Mouse (Mus musculus): ENCODE data around the gene Arhgap9. TPM values are rescaled to one million over a fixed set of nuclear protein-coding genes. Genes with fewer than 3 reads are reported as not detected.
"Not testable (repeated sequence)": the region's sequence is repeated elsewhere in the genome, so short reads cannot be mapped to it uniquely, and the experiment has no call there.

Gene Arhgap9
- total and polyA plus RNA-seq, 3 experiments: 2.3 to 4.8 (median 2.4) TPM

DNA sequence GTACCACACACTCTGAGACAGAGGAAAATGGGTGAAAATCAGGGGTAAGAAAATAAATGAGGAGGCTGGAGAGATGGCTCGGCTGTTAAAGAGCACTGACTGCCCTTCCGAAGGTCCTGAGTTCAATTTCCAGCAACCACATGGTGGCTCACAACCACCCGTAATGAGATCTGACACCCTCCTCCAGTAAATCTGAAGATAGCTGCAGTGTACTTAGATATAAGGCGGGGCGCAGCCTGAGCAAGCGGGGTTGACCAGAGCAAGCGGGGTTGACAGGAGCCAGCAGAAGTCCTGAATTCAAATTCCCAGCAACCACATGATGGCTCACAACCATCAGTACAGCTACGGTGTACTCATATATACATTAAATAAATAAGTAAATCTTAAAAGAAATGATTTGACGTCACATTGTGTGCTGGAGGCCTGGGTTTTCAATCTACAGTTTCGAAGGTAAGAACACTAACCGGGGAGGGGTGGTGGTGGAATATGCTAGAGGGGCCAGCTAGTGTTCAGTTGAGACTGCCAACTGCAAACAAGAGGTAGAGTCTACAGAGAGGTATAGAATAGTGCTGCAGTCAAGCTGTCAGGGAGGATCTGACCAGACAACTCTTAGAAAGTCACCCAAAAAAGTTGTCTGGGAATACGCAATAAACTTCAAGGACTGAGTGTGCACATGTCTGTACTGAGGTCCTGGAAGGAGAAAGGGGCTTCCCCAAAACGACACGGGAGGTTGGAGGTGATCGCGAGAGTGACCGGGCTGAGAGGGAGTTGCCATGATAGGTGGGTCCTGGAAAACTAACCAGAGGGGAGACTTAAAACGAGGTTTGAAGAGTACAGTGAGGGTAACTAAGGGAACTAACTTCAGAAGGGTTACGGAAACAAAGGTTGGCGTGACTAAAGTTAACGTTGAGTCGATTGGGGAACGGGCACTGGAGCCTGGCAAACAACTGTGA is 11.0 kb upstream of the Arhgap9 start:
- TF ChIP-seq POLR2A (IDR thresholded peaks at IDR 0.05; ENCODE audit: insufficient read depth, low read depth, low read length) (no peak), CTCF (IDR thresholded peaks at IDR 0.05) (no peak), EP300 (IDR thresholded peaks at IDR 0.05; ENCODE audit: insufficient read depth, low read depth, low read length) (no peak)
- Histone ChIP-seq H3K27me3 (ENCODE audit: control insufficient read depth, insufficient read depth, low read length) (no peaks in the 10 kb centered on the region), H3K4me1 (ENCODE audit: control insufficient read depth, insufficient read depth, low read length) (peaks cover 2% of the 10 kb centered on the region), H3K9ac (ENCODE audit: low read depth, low read length) (peak overlapping the region; percentile 81), H3K36me3 (ENCODE audit: control insufficient read depth, insufficient read depth, low read length) (no peaks in the 10 kb centered on the region), H3K79me2 (replicated peaks; ENCODE audit: control insufficient read depth, insufficient read depth, low read length) (no peaks in the 10 kb centered on the region), H3K4me3 (peak overlapping the region; percentile 92), H3K27ac (peak overlapping the region; percentile 89)
- no peak for DNase-seq
- intact Hi-C loops (cut with DNase I): loop anchor here (1.0 to 5.0 kb wide), 3 partner anchors 20 to 188 kb away; partner anchors contain the start of genes Dctn2 and Os9
- WGBS: 33% methylated on average over 23 of the region's 23 CpGs

- peak; percentile 94 to 96 for DNase-seq
Observed at GRCm38 (mm10) chr10:127311476-127312355, 10.0 kb upstream of the Arhgap9 start, which contains the start of gene Mars. Gene Mars (minus strand): TSS chr10:127311786.

GRCm38 (mm10) chr10:127312356-127312676 is 9.4 kb upstream of the Arhgap9 start:
- WGBS: under 1% methylated on average over 4 of the region's 4 CpGs
- DNase-seq: peak; percentile 81 to 84
- no peaks in the 10 kb centered on the region for H3K79me2 ChIP-seq (replicated peaks; ENCODE audit: control insufficient read depth, insufficient read depth, low read length)
- peaks cover 2% of the 10 kb centered on the region for H3K4me1 ChIP-seq (ENCODE audit: control insufficient read depth, insufficient read depth, low read length)
- peak overlapping the region; percentile 92 for H3K4me3 ChIP-seq
- intact Hi-C loops (cut with DNase I): loop anchor here (5.0 kb wide), 1 partner anchor 190 kb away; the partner anchor contains the start of gene Os9
- peak overlapping the region; percentile 89 for H3K27ac ChIP-seq
- H3K9ac ChIP-seq (ENCODE audit: low read depth, low read length): peak overlapping the region; percentile 72
- TF ChIP-seq EP300 (IDR thresholded peaks at IDR 0.05; ENCODE audit: insufficient read depth, low read depth, low read length): peak; percentile 79
- peak; percentile 39; the same call in 1 of the 2 replicates for TF ChIP-seq POLR2A (IDR thresholded peaks at IDR 0.05; ENCODE audit: insufficient read depth, low read depth, low read length)
- no peak; the same call in 1 of the 2 replicates for TF ChIP-seq CTCF (IDR thresholded peaks at IDR 0.05)
- H3K27me3 ChIP-seq (ENCODE audit: control insufficient read depth, insufficient read depth, low read length): no peaks in the 10 kb centered on the region
- H3K36me3 ChIP-seq (ENCODE audit: control insufficient read depth, insufficient read depth, low read length): no peaks in the 10 kb centered on the region

More at GRCm38 (mm10) chr10:127311476-127312355, 10.0 kb upstream of the Arhgap9 start, which contains the start of gene Mars:
- Histone ChIP-seq H3K27me3 (ENCODE audit: control insufficient read depth, insufficient read depth, low read length) (no peaks in the 10 kb centered on the region), H3K9ac (ENCODE audit: low read depth, low read length) (peak within 1 kb of the TSS; percentile 81), H3K79me2 (replicated peaks; ENCODE audit: control insufficient read depth, insufficient read depth, low read length) (no peaks in the 10 kb centered on the region), H3K4me3 (peak within 1 kb of the TSS; percentile 92), H3K36me3 (ENCODE audit: control insufficient read depth, insufficient read depth, low read length) (no peaks in the 10 kb centered on the region), H3K4me1 (ENCODE audit: control insufficient read depth, insufficient read depth, low read length) (peaks cover 2% of the 10 kb centered on the region), H3K27ac (peak within 1 kb of the TSS; percentile 89)
- peak; percentile 79; the same call in 1 of the 2 replicates for TF ChIP-seq POLR2A (IDR thresholded peaks at IDR 0.05; ENCODE audit: insufficient read depth, low read depth, low read length)
- no peak for TF ChIP-seq CTCF (IDR thresholded peaks at IDR 0.05)
- peak; percentile 81; the same call in 1 of the 2 replicates for TF ChIP-seq EP300 (IDR thresholded peaks at IDR 0.05; ENCODE audit: insufficient read depth, low read depth, low read length)
- intact Hi-C loops (cut with DNase I): loop anchor here (1.0 to 5.0 kb wide), 3 partner anchors 21 to 189 kb away; partner anchors contain the start of genes Dctn2 and Os9
- WGBS: under 1% methylated on average over 65 of the region's 65 CpGs

DNA sequence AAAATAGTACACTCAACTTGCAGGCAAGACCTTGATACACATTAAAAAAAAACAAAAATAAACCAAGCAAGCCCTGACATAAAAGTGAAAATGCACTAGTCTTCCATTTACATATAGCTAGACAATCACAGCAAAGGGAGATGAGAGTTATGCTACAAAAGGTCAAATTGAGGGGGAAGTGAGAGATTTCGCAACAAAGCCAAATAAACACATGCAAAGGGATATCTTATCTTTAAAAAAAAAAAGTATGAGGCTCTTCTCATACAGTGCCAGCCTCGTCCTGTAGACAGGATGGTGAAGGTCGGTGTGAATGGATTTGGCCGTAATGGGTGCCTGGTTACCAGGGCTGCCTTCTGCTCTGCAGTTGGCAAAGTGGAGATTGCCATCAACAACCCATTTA is 8.9 kb upstream of the Arhgap9 start:
- WGBS: 34% methylated on average over 4 of the region's 4 CpGs
- no peak for DNase-seq
- peak overlapping the region; percentile 89 for H3K27ac ChIP-seq
- intact Hi-C loops (cut with DNase I): loop anchor here (5.0 kb wide), 1 partner anchor 191 kb away; the partner anchor contains the start of gene Os9
- no peak overlapping the region for H3K9ac ChIP-seq (ENCODE audit: low read depth, low read length)
- H3K36me3 ChIP-seq (ENCODE audit: control insufficient read depth, insufficient read depth, low read length): no peaks in the 10 kb centered on the region
- no peak overlapping the region for H3K4me3 ChIP-seq
- H3K27me3 ChIP-seq (ENCODE audit: control insufficient read depth, insufficient read depth, low read length): no peaks in the 10 kb centered on the region
- H3K4me1 ChIP-seq (ENCODE audit: control insufficient read depth, insufficient read depth, low read length): peaks cover 2% of the 10 kb centered on the region
- no peaks in the 10 kb centered on the region for H3K79me2 ChIP-seq (replicated peaks; ENCODE audit: control insufficient read depth, insufficient read depth, low read length)
- TF ChIP-seq POLR2A (IDR thresholded peaks at IDR 0.05; ENCODE audit: insufficient read depth, low read depth, low read length) (no peak), CTCF (IDR thresholded peaks at IDR 0.05) (no peak), EP300 (IDR thresholded peaks at IDR 0.05; ENCODE audit: insufficient read depth, low read depth, low read length) (no peak)

- not testable (repeated sequence) for H3K27ac ChIP-seq; H3K79me2 ChIP-seq (replicated peaks; ENCODE audit: control insufficient read depth, insufficient read depth, low read length); H3K9ac ChIP-seq (ENCODE audit: low read depth, low read length); H3K4me3 ChIP-seq; H3K4me1 ChIP-seq (ENCODE audit: control insufficient read depth, insufficient read depth, low read length); H3K36me3 ChIP-seq (ENCODE audit: control insufficient read depth, insufficient read depth, low read length); DNase-seq; H3K27me3 ChIP-seq (ENCODE audit: control insufficient read depth, insufficient read depth, low read length)
- intact Hi-C loops (cut with DNase I): loop anchor here (5.0 kb wide), 1 partner anchor 191 kb away; the partner anchor contains the start of gene Os9
- WGBS: 87% methylated on average over 5 of the region's 5 CpGs
Observed at GRCm38 (mm10) chr10:127313516-127313915, 8.2 kb upstream of the Arhgap9 start.

GRCm38 (mm10) chr10:127314950-127315349 is 6.8 kb upstream of the Arhgap9 start:
- H3K27ac ChIP-seq; H3K4me1 ChIP-seq (ENCODE audit: control insufficient read depth, insufficient read depth, low read length); H3K4me3 ChIP-seq; H3K79me2 ChIP-seq (replicated peaks; ENCODE audit: control insufficient read depth, insufficient read depth, low read length); DNase-seq; H3K9ac ChIP-seq (ENCODE audit: low read depth, low read length); H3K27me3 ChIP-seq (ENCODE audit: control insufficient read depth, insufficient read depth, low read length); H3K36me3 ChIP-seq (ENCODE audit: control insufficient read depth, insufficient read depth, low read length): not testable (repeated sequence)
- 67% methylated on average over 1 of the region's 1 CpGs for WGBS
- intact Hi-C loops (cut with DNase I): loop anchor here (5.0 kb wide), 1 partner anchor 193 kb away; the partner anchor contains the start of gene Os9

All from heart, adult 2 months (tissue).